Mouse (Mus musculus) forebrain, embryonic 15.5 days (tissue): ENCODE data around the gene AC124108.1. TPM values are rescaled to one million over a fixed set of nuclear protein-coding genes. Genes with fewer than 3 reads are reported as not detected.

Experiments used
- ATAC-seq: fragments of 200-750 bp; cut with Nextera tagmentation; replicated peaks from 2 replicates; pipeline ENCODE4 v1.8.0; 2017; ENCODE audit warnings: mild to moderate bottlenecking, moderate TSS enrichment, moderate library complexity
- H3K27ac ChIP-seq: fragments of 300-500 bp; sonication (generic); replicated peaks from 2 replicates; pipeline ENCODE4 v1.5.1; 2015; ENCODE audit warnings: mild to moderate bottlenecking, inconsistent platforms
- H3K27me3 ChIP-seq: fragments of 300-500 bp; sonication (generic); 2 replicates; pipeline ENCODE4 v1.6.1; 2015; ENCODE audit warnings: inconsistent platforms
- H3K36me3 ChIP-seq: fragments of 300-500 bp; sonication (generic); 2 replicates; pipeline ENCODE4 v1.6.1; 2015; ENCODE audit warnings: mild to moderate bottlenecking, inconsistent platforms
- H3K4me1 ChIP-seq: fragments of 300-500 bp; sonication (generic); 2 replicates; pipeline ENCODE4 v1.6.1; 2015; ENCODE audit warnings: inconsistent platforms
- H3K4me2 ChIP-seq: fragments of 300-500 bp; sonication (generic); replicated peaks from 2 replicates; pipeline ENCODE4 v1.6.1; 2015; ENCODE audit warnings: mild to moderate bottlenecking, inconsistent platforms
- H3K4me3 ChIP-seq: fragments of 300-500 bp; sonication (generic); 2 replicates; pipeline ENCODE4 v1.5.1; 2015; ENCODE audit warnings: mild to moderate bottlenecking, inconsistent platforms
- H3K9ac ChIP-seq: fragments of 300-500 bp; sonication (generic); replicated peaks from 2 replicates; pipeline ENCODE4 v1.6.1; 2015; ENCODE audit warnings: mild to moderate bottlenecking, inconsistent platforms
- H3K9me3 ChIP-seq: fragments of 300-500 bp; sonication (generic); 2 replicates; pipeline ENCODE4 v1.6.1; 2016; ENCODE audit warnings: inconsistent platforms
- WGBS: fragments of 180-500 bp; shearing (Covaris S2); methylation state at CpG from one replicate; pipeline ENCODE4 v1.1.7; 2015; ENCODE audit warnings: mixed read lengths; 5-methylcytosine and 5-hydroxymethylcytosine counted together
- polyA plus RNA-seq: library from polyadenylated mRNA; unstranded; fragments of >200 nt; fragmentation: Nextera tagmentation; extraction: Ambion mirVana; gene quantifications from 2 replicates; pipeline ENCODE4 v1.2.1, GENCODE M21; 2015

AC124108.1 gene
- polyA plus RNA-seq, 1 experiment from 2014 or later: 2.5 TPM

- ATAC-seq: no peak
- Histone ChIP-seq H3K4me1 (peaks cover 54% of the 10 kb centered on the region), H3K4me3 (no peak overlapping the region), H3K4me2 (no peak overlapping the region), H3K9me3 (no peaks in the 10 kb centered on the region), H3K27ac (no peak overlapping the region), H3K36me3 (no peaks in the 10 kb centered on the region), H3K27me3 (no peaks in the 10 kb centered on the region), H3K9ac (no peak overlapping the region)
- WGBS: 75% methylated on average over 5 of the region's 5 CpGs
Observed at GRCm38 (mm10) chr1:132205958-132206357, 14.7 kb downstream of the AC124108.1 start.

GRCm38 (mm10) chr1:132206828-132207227 lies 15.6 kb downstream of the AC124108.1 start:
- Histone ChIP-seq H3K4me1 (peaks cover 53% of the 10 kb centered on the region), H3K36me3 (no peaks in the 10 kb centered on the region), H3K4me3 (no peak overlapping the region), H3K4me2 (no peak overlapping the region), H3K9me3 (no peaks in the 10 kb centered on the region), H3K27me3 (no peaks in the 10 kb centered on the region), H3K9ac (no peak overlapping the region), H3K27ac (no peak overlapping the region)
- no peak for ATAC-seq
- WGBS: 95% methylated on average over 3 of the region's 3 CpGs

DNA sequence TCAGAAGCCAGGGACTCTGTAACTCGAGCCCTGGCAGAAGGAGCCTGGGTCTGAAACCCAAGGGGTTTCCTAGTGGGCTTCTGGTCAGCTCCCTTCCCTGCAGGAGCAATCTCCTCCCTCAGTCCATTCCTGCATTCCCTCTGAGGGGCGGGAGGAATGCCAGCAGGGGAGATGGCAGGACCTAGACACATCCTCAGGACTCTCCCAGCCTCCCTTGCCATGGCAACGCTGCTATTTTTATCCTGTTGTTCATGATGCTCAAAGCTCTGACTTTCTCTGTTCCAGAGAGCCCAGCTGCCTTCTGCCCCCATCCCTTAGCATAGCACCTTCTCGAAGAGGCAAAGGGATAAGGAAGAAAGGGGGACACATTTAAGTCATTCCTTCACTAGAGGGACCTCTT lies 16.9 kb downstream of the AC124108.1 start:
- Histone ChIP-seq H3K4me1 (peaks cover 53% of the 10 kb centered on the region), H3K27ac (peak overlapping the region; percentile 65), H3K36me3 (no peaks in the 10 kb centered on the region), H3K9ac (no peak overlapping the region), H3K27me3 (no peaks in the 10 kb centered on the region), H3K4me2 (no peak overlapping the region), H3K9me3 (no peaks in the 10 kb centered on the region), H3K4me3 (no peak overlapping the region)
- 11% methylated on average over 4 of the region's 4 CpGs for WGBS
- no peak; the same call in 1 of the 2 replicates for ATAC-seq

DNA sequence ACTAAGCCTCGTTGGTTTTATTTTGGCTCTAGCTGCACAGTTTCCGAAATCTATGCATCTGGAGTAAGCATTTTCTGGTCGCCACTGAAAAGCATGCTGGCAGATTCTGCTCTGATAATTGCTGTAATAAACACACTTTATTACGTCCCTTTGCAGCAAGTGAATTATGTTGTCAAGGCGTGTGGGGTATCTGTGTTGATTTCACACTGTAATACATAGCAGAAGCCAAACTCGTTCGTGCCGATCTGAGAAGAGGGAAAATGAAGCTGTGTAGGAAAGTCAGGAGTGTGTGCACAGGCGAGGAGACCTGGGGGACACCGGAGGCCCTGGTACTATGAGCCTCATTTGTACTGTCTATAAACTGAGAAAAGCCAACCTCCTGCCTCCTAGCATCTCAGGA lies 18.1 kb downstream of the AC124108.1 start:
- H3K27me3 ChIP-seq: no peaks in the 10 kb centered on the region
- WGBS: 47% methylated on average over 10 of the region's 10 CpGs
- H3K4me2 ChIP-seq: no peak overlapping the region
- 0 out of 2 replicates have a peak overlapping the region, but pooled peaks have one; percentile 7 for H3K9ac ChIP-seq
- no peaks in the 10 kb centered on the region for H3K9me3 ChIP-seq
- no peaks in the 10 kb centered on the region for H3K36me3 ChIP-seq
- no peak for ATAC-seq
- peak overlapping the region; percentile 65 for H3K27ac ChIP-seq
- H3K4me3 ChIP-seq: no peak overlapping the region
- peaks cover 57% of the 10 kb centered on the region for H3K4me1 ChIP-seq

DNA sequence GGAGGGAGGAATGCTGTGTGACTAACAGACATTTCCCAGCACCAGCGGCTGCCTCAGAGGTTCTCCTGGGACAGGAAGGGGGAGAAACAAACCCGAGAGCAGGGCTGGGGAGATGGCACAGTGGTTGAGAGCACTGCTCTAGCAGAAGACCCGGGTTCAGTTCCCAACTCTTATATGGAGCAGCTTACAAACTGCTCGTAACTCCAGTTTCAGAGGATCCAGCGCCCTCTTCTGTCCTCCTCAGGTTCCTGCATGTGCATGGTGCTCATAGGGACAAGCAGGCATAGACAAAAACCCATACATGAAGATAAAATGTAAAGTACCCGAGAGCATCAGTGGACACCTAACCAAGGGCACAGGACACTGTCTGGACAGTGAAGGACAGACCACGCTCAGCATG lies 19.7 kb downstream of the AC124108.1 start:
- Histone ChIP-seq H3K4me3 (no peak overlapping the region), H3K27me3 (no peaks in the 10 kb centered on the region), H3K9ac (no peak overlapping the region), H3K36me3 (no peaks in the 10 kb centered on the region), H3K27ac (no peak overlapping the region), H3K4me1 (peaks cover 57% of the 10 kb centered on the region), H3K9me3 (no peaks in the 10 kb centered on the region), H3K4me2 (no peak overlapping the region)
- no peak for ATAC-seq
- 21% methylated on average over 7 of the region's 7 CpGs for WGBS

- no peak for ATAC-seq
- peaks cover 57% of the 10 kb centered on the region for H3K4me1 ChIP-seq
- 45% methylated on average over 12 of the region's 12 CpGs for WGBS
- 0 out of 2 replicates have a peak overlapping the region, but pooled peaks have one; percentile 14 for H3K9ac ChIP-seq
- H3K4me3 ChIP-seq: no peak overlapping the region
- peak overlapping the region; percentile 15; the same call in 1 of the 2 replicates for H3K4me2 ChIP-seq
- H3K9me3 ChIP-seq: no peaks in the 10 kb centered on the region
- no peaks in the 10 kb centered on the region for H3K27me3 ChIP-seq
- no peaks in the 10 kb centered on the region for H3K36me3 ChIP-seq
- no peak overlapping the region for H3K27ac ChIP-seq
Observed at GRCm38 (mm10) chr1:132211672-132212071, 20.4 kb downstream of the AC124108.1 start.

GRCm38 (mm10) chr1:132212218-132212617 lies 21.0 kb downstream of the AC124108.1 start:
- H3K4me3 ChIP-seq: peak overlapping the region; percentile 26
- no peaks in the 10 kb centered on the region for H3K9me3 ChIP-seq
- H3K36me3 ChIP-seq: no peaks in the 10 kb centered on the region
- peak overlapping the region; percentile 37; the same call in 1 of the 2 replicates for H3K27ac ChIP-seq
- WGBS: under 1% methylated on average over 20 of the region's 20 CpGs
- H3K4me2 ChIP-seq: peak overlapping the region; percentile 15
- peak; percentile 73 for ATAC-seq
- H3K4me1 ChIP-seq: peaks cover 57% of the 10 kb centered on the region
- H3K27me3 ChIP-seq: no peaks in the 10 kb centered on the region
- 0 out of 2 replicates have a peak overlapping the region, but pooled peaks have one; percentile 14 for H3K9ac ChIP-seq

DNA sequence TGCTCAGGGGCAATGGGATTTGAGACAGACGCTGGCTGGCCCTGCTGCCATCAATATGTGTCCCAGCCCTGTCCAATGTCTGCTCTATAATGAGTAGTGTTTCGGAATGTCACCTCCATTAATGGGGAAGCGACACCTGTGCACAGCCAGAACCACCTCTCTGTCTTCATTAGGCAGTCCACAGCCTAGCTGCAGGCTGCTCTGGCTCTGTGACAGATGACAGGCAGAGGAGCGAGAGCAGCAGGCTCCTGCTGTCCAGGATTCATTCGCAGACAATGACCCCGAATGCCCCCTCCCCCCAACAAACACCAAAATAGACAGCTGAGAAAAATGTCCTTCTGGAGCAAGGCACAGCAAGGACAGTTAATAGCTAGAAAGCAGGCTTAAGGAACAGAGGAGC lies 21.8 kb downstream of the AC124108.1 start:
- no peaks in the 10 kb centered on the region for H3K36me3 ChIP-seq
- no peak for ATAC-seq
- no peaks in the 10 kb centered on the region for H3K27me3 ChIP-seq
- H3K4me1 ChIP-seq: peaks cover 51% of the 10 kb centered on the region
- H3K9ac ChIP-seq: no peak overlapping the region
- whole genome bisulfite sequencing: 33% methylated on average over 6 of the region's 6 CpGs
- peak overlapping the region; percentile 37; the same call in 1 of the 2 replicates for H3K27ac ChIP-seq
- H3K9me3 ChIP-seq: no peaks in the 10 kb centered on the region
- no peak overlapping the region for H3K4me2 ChIP-seq
- no peak overlapping the region for H3K4me3 ChIP-seq

DNA sequence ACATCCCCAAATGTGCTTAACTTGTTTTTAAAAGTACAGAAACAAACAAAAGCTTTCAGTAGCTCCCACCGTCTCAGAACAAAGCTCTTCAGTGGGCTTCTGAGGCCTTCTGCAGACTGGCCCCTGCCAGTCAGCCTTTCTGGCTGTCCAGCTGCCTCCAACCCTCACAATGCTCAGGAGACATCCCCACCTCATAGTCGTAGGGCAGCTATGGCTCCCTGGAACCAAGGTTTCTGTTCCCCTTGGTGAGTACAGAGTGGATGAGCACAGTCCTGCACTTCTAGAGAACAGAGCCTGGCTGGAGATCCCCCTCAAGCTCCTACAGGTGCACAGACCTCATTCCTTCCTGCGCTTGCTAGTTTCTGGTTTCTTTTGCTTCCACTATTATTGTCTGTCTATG lies 25.0 kb downstream of the AC124108.1 start:
- no peaks in the 10 kb centered on the region for H3K36me3 ChIP-seq
- H3K27me3 ChIP-seq: no peaks in the 10 kb centered on the region
- peaks cover 27% of the 10 kb centered on the region for H3K4me1 ChIP-seq
- H3K4me3 ChIP-seq: no peak overlapping the region
- no peak overlapping the region for H3K9ac ChIP-seq
- 60% methylated on average over 3 of the region's 3 CpGs for WGBS
- no peak overlapping the region for H3K4me2 ChIP-seq
- ATAC-seq: no peak
- H3K27ac ChIP-seq: no peak overlapping the region
- H3K9me3 ChIP-seq: no peaks in the 10 kb centered on the region

- Histone ChIP-seq H3K4me3 (no peak overlapping the region), H3K36me3 (no peaks in the 10 kb centered on the region), H3K27me3 (no peaks in the 10 kb centered on the region), H3K4me2 (no peak overlapping the region), H3K9ac (no peak overlapping the region), H3K9me3 (no peaks in the 10 kb centered on the region), H3K27ac (peak overlapping the region; percentile 64), H3K4me1 (peaks cover 24% of the 10 kb centered on the region)
- WGBS: 29% methylated on average over 2 of the region's 2 CpGs
- ATAC-seq: no peak
Observed at GRCm38 (mm10) chr1:132221627-132222026, 30.4 kb downstream of the AC124108.1 start.

DNA sequence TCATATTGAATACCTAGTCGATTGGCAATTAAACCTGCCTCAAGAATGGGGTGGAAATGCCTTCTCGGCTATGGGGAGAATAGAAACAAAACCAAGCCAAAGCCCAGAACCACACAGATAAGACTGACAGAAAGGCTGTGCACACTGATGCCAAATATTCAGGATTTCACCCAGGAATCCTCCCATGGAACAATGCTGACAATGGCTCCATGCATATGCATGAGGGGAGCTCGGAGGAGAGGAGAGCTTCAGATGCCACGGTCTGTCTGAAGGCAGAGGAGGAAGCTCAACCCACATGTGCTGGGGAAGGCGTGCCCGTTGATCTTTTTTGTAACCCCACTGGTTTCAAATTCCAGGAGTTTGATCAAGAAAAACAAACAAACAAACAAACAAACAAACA lies 30.9 kb downstream of the AC124108.1 start:
- H3K4me1 ChIP-seq: peaks cover 24% of the 10 kb centered on the region
- H3K27me3 ChIP-seq: no peaks in the 10 kb centered on the region
- H3K36me3 ChIP-seq: no peaks in the 10 kb centered on the region
- H3K9me3 ChIP-seq: no peaks in the 10 kb centered on the region
- H3K4me3 ChIP-seq: no peak overlapping the region
- peak overlapping the region; percentile 64 for H3K27ac ChIP-seq
- peak; percentile 92 for ATAC-seq
- no peak overlapping the region for H3K4me2 ChIP-seq
- no peak overlapping the region for H3K9ac ChIP-seq
- WGBS: 9% methylated on average over 6 of the region's 6 CpGs

- Histone ChIP-seq H3K27ac (no peak overlapping the region), H3K4me3 (no peak overlapping the region), H3K4me1 (peaks cover 18% of the 10 kb centered on the region), H3K9me3 (no peaks in the 10 kb centered on the region), H3K9ac (no peak overlapping the region), H3K4me2 (no peak overlapping the region), H3K27me3 (no peaks in the 10 kb centered on the region), H3K36me3 (no peaks in the 10 kb centered on the region)
- WGBS: 86% methylated on average over 12 of the region's 13 CpGs
- no peak for ATAC-seq
Observed at GRCm38 (mm10) chr1:132226297-132227080, 35.2 kb downstream of the AC124108.1 start.
